Mouse (Mus musculus) thymus, postnatal 14 days (tissue): ENCODE data around the gene Gstm6.
"Not testable (repeated sequence)": the region's sequence is repeated elsewhere in the genome, so short reads cannot be mapped to it uniquely, and the experiment has no call there.

Experiments used
- DNase-seq: peaks from one replicate; pipeline ENCODE4 v3.0.0; 2021

Gstm6 gene

GRCm38 (mm10) chr3:107943239-107943990 is at the start of gene Gstm6:
Gstm6 (minus strand) TSS chr3:107943749.
- no peak for DNase-seq

DNA sequence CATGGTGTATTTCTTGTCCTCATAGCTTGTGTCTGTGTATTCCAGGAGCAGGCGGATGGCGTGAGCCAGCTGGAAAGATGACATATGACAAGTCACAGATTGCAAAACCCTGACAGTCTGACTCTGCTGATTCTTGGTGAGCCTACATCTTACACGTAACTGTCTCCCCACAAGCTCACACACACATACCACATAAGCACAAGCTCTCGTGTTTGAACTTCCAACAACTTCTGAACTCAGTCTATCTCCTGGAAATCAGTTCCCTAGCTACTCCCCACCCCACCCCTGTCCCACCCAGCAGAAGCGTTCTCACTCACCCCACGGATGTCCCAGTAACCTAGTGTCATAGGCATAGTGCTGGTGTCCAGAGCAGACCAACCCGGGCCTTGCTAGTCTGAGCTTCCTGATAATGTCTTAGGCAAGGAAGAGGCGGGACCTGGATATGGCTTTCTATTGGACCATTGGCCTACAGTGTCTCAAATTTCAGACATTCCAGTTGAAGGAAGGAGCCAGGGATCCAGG is 42.6 kb upstream of the Gstm6 start, which contains the start of gene Gstm2:
Gene Gstm2, minus strand, starts transcription at position 413 of the 522 bp plus-strand sequence.
- no peak for DNase-seq

- DNase-seq = not testable (repeated sequence)
Observed at GRCm38 (mm10) chr3:107985141-107985540, 41.6 kb upstream of the Gstm6 start.

DNA sequence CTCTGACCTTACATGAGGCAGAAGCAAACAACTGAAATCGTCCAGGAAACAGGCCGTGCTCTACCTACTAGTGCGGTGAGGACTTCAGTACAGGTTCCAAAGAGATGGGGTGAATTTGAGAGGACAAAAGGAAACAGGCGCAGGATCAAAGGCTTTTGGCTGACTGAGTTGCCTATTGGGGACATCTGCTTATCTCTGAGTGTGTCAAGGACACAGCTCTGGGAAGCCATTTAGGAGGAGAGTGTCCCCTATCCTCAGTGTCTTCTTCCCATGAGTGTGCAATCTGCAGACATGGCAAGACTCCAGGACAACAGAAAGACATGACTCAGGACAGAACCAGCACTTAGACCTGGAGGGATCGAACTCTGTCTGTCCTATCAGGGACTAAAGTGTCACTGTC is 40.9 kb upstream of the Gstm6 start:
- no peak for DNase-seq

GRCm38 (mm10) chr3:107983771-107984170 is 40.2 kb upstream of the Gstm6 start:
- no peak for DNase-seq

GRCm38 (mm10) chr3:107982726-107983125 is 39.2 kb upstream of the Gstm6 start:
- DNase-seq = no peak

- no peak for DNase-seq
Observed at GRCm38 (mm10) chr3:107981261-107981660, 37.7 kb upstream of the Gstm6 start.

DNA sequence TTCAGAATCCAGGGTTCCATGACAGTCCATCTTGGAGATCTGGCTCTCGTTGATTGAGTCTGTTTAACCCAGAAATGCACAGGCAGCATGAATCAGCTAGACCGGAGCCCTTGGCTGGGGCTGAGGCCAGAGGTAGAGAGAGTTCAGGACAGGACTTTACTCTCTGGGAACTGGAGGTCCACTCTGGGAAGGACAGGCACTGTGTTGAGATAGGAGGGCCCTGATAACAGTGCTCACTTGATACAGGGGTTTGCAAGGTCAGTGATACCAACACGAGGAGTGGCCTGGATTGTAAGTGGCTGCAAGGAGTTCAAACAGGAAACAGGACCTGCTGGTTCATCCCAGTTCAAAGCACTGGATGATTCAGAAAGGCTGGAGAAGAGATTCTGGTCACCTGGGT is 34.1 kb upstream of the Gstm6 start:
- DNase-seq = no peak

DNA sequence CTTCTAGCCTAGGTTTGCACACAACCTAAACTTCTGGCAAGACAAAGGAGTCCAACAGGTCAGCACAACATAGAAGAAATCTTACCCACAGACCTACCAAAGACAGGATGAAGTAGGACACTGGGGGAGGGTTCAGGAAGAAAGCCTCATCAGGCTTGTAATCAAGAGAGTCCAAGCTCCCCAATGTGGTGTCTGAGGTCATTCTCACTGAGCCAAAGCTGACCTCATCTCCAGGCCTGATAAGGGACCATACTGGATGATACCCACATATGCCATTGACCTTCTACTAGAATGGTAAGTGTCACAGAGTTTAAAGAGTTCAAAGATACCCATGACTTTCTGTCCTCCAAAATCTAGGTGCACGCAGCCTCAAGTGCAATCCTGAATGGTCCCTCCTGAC is 30.7 kb upstream of the Gstm6 start:
- no peak for DNase-seq

DNA sequence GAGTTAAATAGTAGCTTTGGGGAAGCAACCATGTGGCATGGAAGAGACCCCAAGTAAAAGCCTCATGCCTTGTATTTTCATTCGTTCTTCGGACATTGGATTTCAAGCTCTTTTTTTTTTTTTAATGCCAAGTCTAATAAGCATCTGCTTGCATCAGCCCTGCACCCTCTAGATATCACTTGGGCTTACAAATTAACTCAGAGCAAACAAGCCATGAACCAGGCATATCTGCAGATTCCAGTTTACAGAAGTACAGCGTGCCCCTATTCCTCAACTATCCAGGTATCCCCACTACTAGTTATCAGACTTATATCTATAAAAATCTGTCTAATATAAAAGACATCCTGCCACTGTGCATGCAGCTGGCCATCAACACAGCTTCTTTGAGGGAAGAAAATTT is 28.5 kb upstream of the Gstm6 start:
- DNase-seq = no peak

- not testable (repeated sequence) for DNase-seq
Observed at GRCm38 (mm10) chr3:107971101-107971500, 27.6 kb upstream of the Gstm6 start.

GRCm38 (mm10) chr3:107968724-107969395 is 25.3 kb upstream of the Gstm6 start, which contains the start of gene Gstm3:
Gstm3 (minus strand) TSS chr3:107969283.
- no peak for DNase-seq

DNA sequence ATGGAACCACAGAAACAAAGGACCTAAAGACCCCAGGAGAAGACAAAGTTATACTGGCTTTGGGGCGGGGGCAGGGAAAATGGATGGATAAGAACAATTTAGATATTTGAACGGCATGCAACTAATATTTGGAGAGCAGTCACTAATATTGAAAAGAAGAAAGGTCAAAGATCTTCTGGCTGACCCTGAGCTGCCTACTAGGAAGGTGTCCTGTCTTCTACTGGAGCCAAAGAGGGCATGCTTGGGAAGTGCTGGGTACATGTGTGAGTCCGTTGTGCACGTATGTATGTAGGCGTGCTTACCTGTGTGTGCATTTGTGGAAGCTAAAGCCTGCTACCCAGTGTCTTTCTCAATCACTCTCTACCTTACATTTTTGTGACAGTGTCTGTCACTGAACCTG is 23.1 kb upstream of the Gstm6 start:
- DNase-seq = no peak

GRCm38 (mm10) chr3:107965592-107965991 is 22.0 kb upstream of the Gstm6 start:
- no peak for DNase-seq

GRCm38 (mm10) chr3:107964656-107965308 is 21.2 kb upstream of the Gstm6 start:
- DNase-seq = no peak

DNA sequence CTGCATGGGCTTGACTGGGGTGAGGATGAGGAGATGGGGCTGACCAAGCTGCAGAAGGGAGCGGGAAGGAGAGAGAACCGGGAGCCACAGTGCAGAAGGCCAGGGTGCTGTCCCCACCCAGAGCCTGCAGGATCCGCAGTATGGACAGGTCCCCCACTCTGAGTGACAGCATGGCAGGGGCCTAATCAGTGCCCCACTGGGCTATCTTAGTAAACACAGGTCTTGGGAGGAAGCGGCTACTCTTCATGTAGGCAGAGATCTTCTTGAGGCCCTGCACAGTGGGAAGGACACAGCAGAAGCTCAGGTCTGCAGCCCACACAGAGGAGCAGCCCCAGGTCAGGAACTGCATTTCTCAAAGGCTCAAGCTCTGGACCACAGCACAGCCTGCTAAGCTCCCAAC is 20.5 kb upstream of the Gstm6 start:
- no peak for DNase-seq

DNA sequence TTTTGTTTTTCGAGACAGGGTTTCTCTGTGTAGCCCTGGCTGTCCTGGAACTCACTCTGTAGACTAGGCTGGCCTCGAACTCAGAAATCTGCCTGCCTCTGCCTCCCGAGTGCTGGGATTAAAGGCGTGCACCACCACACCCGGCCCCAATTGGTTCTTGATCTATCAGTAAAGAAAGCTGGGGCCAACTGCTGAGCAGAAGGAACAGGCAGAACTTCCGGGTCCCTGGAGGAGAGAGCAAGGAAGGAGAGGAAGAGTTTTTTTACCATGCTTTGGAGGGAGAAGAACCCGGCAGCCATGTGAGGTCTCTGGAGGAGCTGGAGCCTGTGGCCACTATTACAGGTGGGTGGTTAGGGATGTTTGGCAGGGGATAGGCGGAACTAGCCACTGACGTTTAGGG is 11.7 kb upstream of the Gstm6 start:
- not testable (repeated sequence) for DNase-seq

DNA sequence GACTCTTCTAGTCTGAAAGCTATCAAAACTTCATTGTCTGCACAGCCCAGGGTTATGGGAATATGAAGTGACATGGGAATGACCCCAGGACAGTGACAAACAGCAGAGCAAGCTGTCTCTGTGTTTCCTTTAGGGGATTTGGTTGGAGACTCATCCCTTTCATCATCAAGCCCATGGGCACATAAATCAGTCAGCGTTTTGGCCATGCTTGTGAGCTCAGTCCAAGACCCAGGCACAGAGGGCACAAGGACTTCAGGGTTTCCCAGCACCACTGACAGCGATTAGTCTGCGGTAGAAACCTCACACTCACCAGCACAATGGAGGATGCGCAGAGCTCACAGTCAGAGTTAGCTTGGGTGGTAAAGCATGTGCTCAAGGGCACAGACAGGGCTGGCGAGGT is 10.4 kb upstream of the Gstm6 start:
- no peak for DNase-seq

DNA sequence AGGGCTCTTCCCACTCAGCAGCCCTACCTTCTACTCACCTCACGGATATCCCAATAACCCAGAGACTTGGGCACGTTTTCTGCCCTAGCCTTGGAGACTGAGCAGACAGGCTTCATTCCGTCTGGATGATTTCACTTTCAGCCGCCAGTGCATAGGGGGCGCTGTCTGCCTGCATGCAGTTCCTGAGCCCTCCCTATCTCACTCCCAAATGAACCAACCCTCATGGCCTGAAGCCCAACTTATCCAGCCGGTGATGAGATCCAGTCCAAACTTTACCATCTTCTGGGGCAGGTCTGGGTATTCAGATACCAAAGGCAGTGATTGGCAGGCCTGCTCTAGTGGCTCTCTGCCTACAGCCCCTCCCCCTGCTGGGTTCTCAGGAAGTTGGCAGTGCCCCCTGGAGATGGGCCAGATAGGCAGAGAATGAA is 9.8 kb upstream of the Gstm6 start:
- peak; percentile 51 for DNase-seq

DNA sequence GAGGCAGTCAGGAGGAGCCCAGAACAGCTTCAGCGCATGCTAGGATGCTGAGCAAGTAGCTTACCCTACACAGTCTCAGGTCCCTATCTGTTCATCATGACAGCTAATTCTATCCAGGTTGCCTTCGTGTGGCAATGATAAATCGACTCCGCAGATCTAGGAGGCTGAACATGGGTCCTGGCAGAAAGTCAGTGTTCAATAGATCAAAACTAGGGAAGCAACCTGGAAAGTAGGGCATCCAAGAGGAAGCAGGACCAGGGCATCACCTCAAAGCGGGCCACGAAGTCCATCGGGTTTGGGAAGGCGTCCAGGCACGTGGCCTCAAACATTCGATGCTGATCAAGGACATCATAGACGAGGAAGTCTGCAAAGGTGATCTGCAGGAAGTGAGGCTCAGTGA is 7.0 kb upstream of the Gstm6 start:
- no peak for DNase-seq

GRCm38 (mm10) chr3:107949461-107949860 is 5.9 kb upstream of the Gstm6 start:
- not testable (repeated sequence) for DNase-seq

- DNase-seq = peak; percentile 12
Observed at GRCm38 (mm10) chr3:107945729-107946128, 2.2 kb upstream of the Gstm6 start.

DNA sequence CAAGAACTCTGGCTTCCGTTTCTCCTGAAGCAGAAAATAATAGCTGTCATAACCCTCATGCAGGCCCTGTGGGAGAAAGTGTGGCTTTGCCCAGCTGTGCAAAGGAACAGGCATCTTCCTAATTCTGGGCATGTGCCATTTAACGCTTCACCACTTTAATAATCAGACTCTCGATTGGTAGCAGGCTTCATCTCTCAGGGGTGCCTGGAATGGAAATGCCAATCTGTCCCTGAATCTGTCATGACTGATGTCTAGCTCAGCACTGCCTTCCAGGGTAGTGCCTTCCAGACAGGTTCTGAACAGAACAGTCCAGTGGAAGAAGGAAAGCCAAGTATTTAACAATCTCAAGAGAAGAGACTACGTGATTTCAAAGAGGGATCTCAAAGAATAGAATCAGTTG is 2.3 kb downstream of the Gstm6 start:
- DNase-seq = no peak

DNA sequence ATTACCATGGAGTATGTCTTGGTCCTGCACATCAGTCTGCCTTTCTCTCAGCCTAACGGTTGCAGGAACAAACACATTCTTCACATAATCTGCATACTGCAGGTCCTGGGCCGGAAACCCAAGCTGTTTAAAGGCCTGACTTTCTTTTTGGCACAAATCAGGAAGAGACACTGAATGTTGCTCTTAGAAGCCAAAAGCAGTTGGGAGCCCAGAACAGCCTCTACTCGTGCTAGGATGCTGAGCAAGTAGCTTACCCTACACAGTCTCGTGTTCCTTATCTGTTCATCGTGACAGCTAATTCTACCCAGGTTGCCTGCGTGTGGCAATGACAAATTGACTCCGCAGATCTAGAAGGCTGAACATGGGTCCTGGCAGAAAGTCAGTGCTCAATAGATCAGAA is 3.0 kb downstream of the Gstm6 start:
- no peak for DNase-seq
